Mouse (Mus musculus) heart, adult 2 months (tissue): Measurements from ENCODE around the gene Sorbs1.

Experiments used
- CTCF ChIP-seq: fragments of 200-600 bp; IDR thresholded peaks from 2 replicates; pipeline ENCODE4 v1.8.1; 2022; ENCODE audit warnings: antibody characterized with exemption, mild to moderate bottlenecking, moderate library complexity
- EP300 ChIP-seq: fragments of 200-500 bp; IDR thresholded peaks from 2 replicates; pipeline ENCODE4 v1.6.1; 2011; ENCODE audit warnings: low read depth, low read length, control low read depth; ENCODE audit not compliant: insufficient read depth
- POLR2A ChIP-seq: fragments of 200-500 bp; IDR thresholded peaks from 2 replicates; pipeline ENCODE4 v1.6.1; 2011; ENCODE audit warnings: mild to moderate bottlenecking, low read depth, low read length, control low read depth; ENCODE audit not compliant: insufficient read depth

- TF ChIP-seq CTCF (no peak), EP300 (no peak), POLR2A (no peak)
Measured at GRCm38 (mm10) chr19:40386916-40387315, 126.7 kb downstream of the Sorbs1 start.
